ENCODE assay signal across 8 mouse cellular contexts in the genomic region with DNA sequence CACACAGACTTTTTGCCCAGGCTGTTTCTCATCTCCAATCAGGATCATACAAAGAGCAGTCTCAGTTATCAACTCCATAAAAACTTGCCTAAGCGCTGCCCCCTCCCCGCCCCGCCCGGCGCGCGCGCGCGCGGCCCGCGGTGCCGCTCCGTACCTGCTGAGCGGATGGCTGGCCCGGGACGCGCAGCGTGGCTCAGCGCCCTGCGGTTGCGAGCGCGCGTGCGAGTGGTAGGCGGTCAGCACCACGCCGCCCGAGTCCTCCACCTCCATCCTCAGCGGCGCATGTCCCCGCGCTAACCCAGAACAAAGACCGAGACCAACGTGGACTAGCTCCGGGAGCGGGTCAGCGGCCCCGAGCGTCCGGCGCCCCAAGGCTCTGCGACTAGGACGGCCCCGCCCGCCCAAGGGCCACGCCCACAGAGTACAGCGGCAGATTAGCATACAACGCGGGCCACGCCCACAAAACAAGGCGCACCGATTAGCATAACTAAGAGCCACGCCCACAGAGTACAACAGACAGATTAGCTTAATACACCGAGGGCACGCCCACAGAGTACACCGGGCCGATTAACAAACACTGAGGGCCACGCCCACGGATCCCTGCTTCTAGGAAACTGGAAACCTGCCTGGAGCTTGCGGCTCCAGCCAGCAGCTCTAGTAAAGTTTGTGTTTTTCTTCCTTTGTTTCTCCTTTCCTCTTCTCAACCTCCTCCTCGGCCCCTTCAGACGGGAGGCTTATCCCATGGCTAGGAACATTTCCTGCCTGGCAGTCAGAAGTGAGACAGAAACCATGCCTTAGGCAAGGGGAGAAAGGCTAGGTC. TPM values are rescaled to one million over a fixed set of nuclear protein-coding genes. Genes with fewer than 3 reads are reported as not detected.
DNase-seq lines count a peak whose midpoint lies in the region; ATAC-seq lines count a peak whose summit lies in the region.

A gene (minus strand): TSS at position 380 of the 820 bp plus-strand sequence.

- peak within 1 kb of the TSS; percentile 56 for H3K4me2 ChIP-seq in embryonic facial prominence, embryonic 11.5 days (ENCODE audit: low read depth, low read length)
- H3K4me2 ChIP-seq in midbrain, embryonic 12.5 days (replicated peaks): peak within 1 kb of the TSS; percentile 83

- no peaks in the 10 kb centered on the region for H3K9me3 ChIP-seq in embryonic facial prominence, embryonic 11.5 days (replicated peaks; ENCODE audit: control insufficient read depth, low read length)
- H3K9me3 ChIP-seq in limb, embryonic 10.5 days (replicated peaks): no peaks in the 10 kb centered on the region
- no peaks in the 10 kb centered on the region for H3K9me3 ChIP-seq in midbrain, embryonic 12.5 days

- ATAC-seq in embryonic facial prominence, embryonic 11.5 days (replicated peaks; ENCODE audit: insufficient number of reproducible peaks, low FRiP score, low TSS enrichment, low read depth): peak; percentile 92
- peak; percentile 94 for ATAC-seq in midbrain, embryonic 12.5 days (ENCODE audit: low FRiP score, low read depth)
- no peak for ATAC-seq in activated CD4-positive, CD25-positive, alpha-beta regulatory T cell, adult 4 months

- WGBS in embryonic facial prominence, embryonic 11.5 days: under 1% methylated on average over 65 of the region's 65 CpGs
- under 1% methylated on average over 65 of the region's 65 CpGs for WGBS in limb, embryonic 10.5 days
- WGBS in midbrain, embryonic 12.5 days: under 1% methylated on average over 63 of the region's 65 CpGs

- DNase-seq in adrenal gland, postnatal 4 days (ENCODE audit: low spot score in 2 of 2): peak; percentile 74 to 86
- DNase-seq in embryonic facial prominence, embryonic 11.5 days (ENCODE audit: low spot score): peak; percentile 100
- DNase-seq in heart, adult 11 months: peak; percentile 99
- DNase-seq in kidney, adult 18-20 months: peak; percentile 94
- DNase-seq in limb, embryonic 10.5 days (ENCODE audit: low spot score): peak; percentile 93
- peak; percentile 75 for DNase-seq in skeletal muscle tissue, adult 2 months (ENCODE audit: low read depth, low spot score)

- H3K4me1 ChIP-seq in embryonic facial prominence, embryonic 11.5 days (ENCODE audit: control insufficient read depth, insufficient read depth, low read length): no peaks in the 10 kb centered on the region
- peaks cover 60% of the 10 kb centered on the region for H3K4me1 ChIP-seq in limb, embryonic 10.5 days
- H3K4me1 ChIP-seq in midbrain, embryonic 12.5 days: peaks cover 9% of the 10 kb centered on the region; the same call in 1 of the 2 replicates

- H3K36me3 ChIP-seq in embryonic facial prominence, embryonic 11.5 days (replicated peaks; ENCODE audit: control insufficient read depth, insufficient read depth, low read depth, low read length): no peaks in the 10 kb centered on the region
- no peaks in the 10 kb centered on the region for H3K36me3 ChIP-seq in limb, embryonic 10.5 days
- no peaks in the 10 kb centered on the region for H3K36me3 ChIP-seq in midbrain, embryonic 12.5 days

- H3K27ac ChIP-seq in embryonic facial prominence, embryonic 11.5 days (replicated peaks; ENCODE audit: low read depth, low read length): peak within 1 kb of the TSS; percentile 85
- H3K27ac ChIP-seq in limb, embryonic 10.5 days: peak within 1 kb of the TSS; percentile 96
- peak within 1 kb of the TSS; percentile 64 for H3K27ac ChIP-seq in midbrain, embryonic 12.5 days (replicated peaks)

- H3K4me3 ChIP-seq in embryonic facial prominence, embryonic 11.5 days (ENCODE audit: low read depth, low read length): peak within 1 kb of the TSS; percentile 69
- H3K4me3 ChIP-seq in limb, embryonic 10.5 days: peak within 1 kb of the TSS; percentile 84
- peak within 1 kb of the TSS; percentile 70 for H3K4me3 ChIP-seq in midbrain, embryonic 12.5 days

- no peaks in the 10 kb centered on the region for H3K27me3 ChIP-seq in embryonic facial prominence, embryonic 11.5 days (ENCODE audit: control insufficient read depth, insufficient read depth, low read length)
- H3K27me3 ChIP-seq in limb, embryonic 10.5 days (ENCODE audit: low read depth, poor library complexity, severe bottlenecking): no peaks in the 10 kb centered on the region
- H3K27me3 ChIP-seq in midbrain, embryonic 12.5 days: no peaks in the 10 kb centered on the region

- peak within 1 kb of the TSS; percentile 82 for H3K9ac ChIP-seq in embryonic facial prominence, embryonic 11.5 days (replicated peaks; ENCODE audit: low read length)
- H3K9ac ChIP-seq in midbrain, embryonic 12.5 days (replicated peaks): peak within 1 kb of the TSS; percentile 66

RNA-seq across cellular contexts. Expression of the gene that starts here (rescaled TPM):
- total RNA-seq in adrenal gland, postnatal 4 days (2021): 10 to 100 TPM; 18.7 to 22.7 TPM
- 78.1 and 82.7 TPM in 2 replicates for polyA plus RNA-seq in embryonic facial prominence, embryonic 11.5 days (2014; fragmentation: Nextera tagmentation; extraction: Ambion mirVana)
- 52.8 and 58.2 TPM in 2 replicates for polyA plus RNA-seq in limb, embryonic 10.5 days (2016; fragmentation: Nextera tagmentation; extraction: Ambion mirVana)
- 17.4 and 21.2 TPM in 2 replicates for polyA plus RNA-seq in midbrain, embryonic 12.5 days (2016; fragmentation: Nextera tagmentation; extraction: Ambion mirVana)
- polyA plus RNA-seq in activated CD4-positive, CD25-positive, alpha-beta regulatory T cell, adult 4 months (2017; shearing (Covaris generic)): under 1 TPM in 1 of 2 experiments, not detected in 1; 0.19 TPM

Comparison
In these comparisons a context has a peak if more than half of its experiments do, and no peak if none do; other contexts are left out.
1. RNA of the gene that starts here (polyA plus RNA-seq): 78.1 to 82.7 TPM in embryonic facial prominence, embryonic 11.5 days, 52.8 to 58.2 TPM in limb, embryonic 10.5 days and 17.4 to 21.2 TPM in midbrain, embryonic 12.5 days; 0.19 TPM in activated CD4-positive, CD25-positive, alpha-beta regulatory T cell, adult 4 months; every median in the first group is over 10 times any median in the second.
2. Peak in every context shown above with its lines, with median percentiles within 50 percentile points of each other: DNase-seq, H3K27ac ChIP-seq and H3K4me3 ChIP-seq.